Mouse (Mus musculus) spleen, adult 2 months (tissue): ENCODE measurements around the gene Lrrc10b. TPM values are rescaled to one million over a fixed set of nuclear protein-coding genes. Genes with fewer than 3 reads are reported as not detected.

Source experiments
- DNase-seq, 2 experiments: peaks; one replicate each; pipeline versions ENCODE4 v3.0.0 to v3.0.0-alpha.2; 2012 to 2021; ENCODE audit warnings: low spot score in 2 of 2, low read depth in 1 of 2
- H3K27ac ChIP-seq: fragments of 200-500 bp; 2 replicates; pipeline ENCODE4 v1.5.1; 2012; ENCODE audit warnings: low read length, inconsistent platforms; ENCODE audit not compliant: insufficient read depth
- H3K27me3 ChIP-seq: fragments of 200-500 bp; 2 replicates; pipeline ENCODE4 v1.6.1; 2012; ENCODE audit warnings: mild to moderate bottlenecking, moderate library complexity, low read length, inconsistent platforms; ENCODE audit not compliant: control insufficient read depth, insufficient read depth
- H3K36me3 ChIP-seq: fragments of 200-500 bp; 2 replicates; pipeline ENCODE4 v1.6.1; 2012; ENCODE audit warnings: mild to moderate bottlenecking, low read length, inconsistent platforms; ENCODE audit not compliant: control insufficient read depth, insufficient read depth
- H3K4me1 ChIP-seq: fragments of 200-500 bp; 2 replicates; pipeline ENCODE4 v1.6.1; 2011; ENCODE audit warnings: inconsistent platforms; ENCODE audit not compliant: control insufficient read depth, insufficient read depth, insufficient read length
- H3K4me3 ChIP-seq: fragments of 200-500 bp; 2 replicates; pipeline ENCODE4 v1.5.1; 2011; ENCODE audit warnings: mild to moderate bottlenecking, inconsistent platforms; ENCODE audit not compliant: insufficient read depth, insufficient read length; ENCODE audit errors: extremely low read depth
- CTCF ChIP-seq: fragments of 200-500 bp; IDR thresholded peaks from 2 replicates; pipeline ENCODE4 v1.5.1; 2011; ENCODE audit warnings: mild to moderate bottlenecking, inconsistent platforms; ENCODE audit not compliant: insufficient read depth, insufficient read length, insufficient replicate concordance; ENCODE audit errors: extremely low read depth
- POLR2A ChIP-seq: fragments of 200-500 bp; IDR thresholded peaks from 2 replicates; pipeline ENCODE4 v1.6.1; 2011; ENCODE audit warnings: low read depth, low read length, inconsistent platforms
- WGBS: fragments of 180-500 bp; shearing (Covaris S2); methylation state at CpG from one replicate; pipeline ENCODE4 v1.1.7; 2018; 5-methylcytosine and 5-hydroxymethylcytosine counted together
- polyA plus RNA-seq: library from polyadenylated mRNA; depleted of rRNA; stranded (reverse); fragments of >200 nt; gene quantifications from 2 replicates; pipeline ENCODE4 v1.2.3, GENCODE M21; 2012; rRNA removed

Lrrc10b gene
- 0.11 and 0.16 TPM in 2 replicates for polyA plus RNA-seq

GRCm38 (mm10) chr19:10456752-10457483 is at the start of gene Lrrc10b:
Gene Lrrc10b (minus strand): TSS chr19:10457473.
- no peak within 1 kb of the TSS for H3K27ac ChIP-seq
- H3K4me1 ChIP-seq, result peaks cover 9% of the 10 kb centered on the region; the same call in 1 of the 2 replicates
- peak within 1 kb of the TSS; percentile 37; the same call in 1 of the 2 replicates for H3K4me3 ChIP-seq
- 2% methylated on average over 92 of the region's 96 CpGs for WGBS
- peak; percentile 10 to 12 for DNase-seq
- TF ChIP-seq CTCF (no peak), POLR2A (no peak)
- no peaks in the 10 kb centered on the region for H3K36me3 ChIP-seq
- peaks cover 16% of the 10 kb centered on the region for H3K27me3 ChIP-seq

- H3K4me1 ChIP-seq, result no peaks in the 10 kb centered on the region
- H3K27me3 ChIP-seq, result no peaks in the 10 kb centered on the region
- no peak for TF ChIP-seq POLR2A
- TF ChIP-seq CTCF, result peak; percentile 71; the same call in 1 of the 2 replicates
- 27% methylated on average over 4 of the region's 4 CpGs for WGBS
- peaks cover 29% of the 10 kb centered on the region for H3K36me3 ChIP-seq
- DNase-seq, result peak in 1 of 2 experiments; percentile 30
- no peak overlapping the region for H3K4me3 ChIP-seq
- H3K27ac ChIP-seq, result no peak overlapping the region
These were observed 45.3 kb upstream of the Lrrc10b start for GRCm38 (mm10) chr19:10502571-10502970.

GRCm38 (mm10) chr19:10500581-10500980 is 43.3 kb upstream of the Lrrc10b start:
- 95% methylated on average over 8 of the region's 8 CpGs for WGBS
- Histone ChIP-seq H3K4me1 (no peaks in the 10 kb centered on the region), H3K27me3 (no peaks in the 10 kb centered on the region), H3K36me3 (peaks cover 26% of the 10 kb centered on the region), H3K27ac (no peak overlapping the region), H3K4me3 (no peak overlapping the region)
- no peak for DNase-seq
- TF ChIP-seq CTCF, result no peak

GRCm38 (mm10) chr19:10497512-10498160 is 40.4 kb upstream of the Lrrc10b start:
- TF ChIP-seq CTCF, result no peak
- no peak for TF ChIP-seq POLR2A
- Histone ChIP-seq H3K27ac (no peak overlapping the region), H3K4me1 (no peaks in the 10 kb centered on the region), H3K4me3 (no peak overlapping the region), H3K36me3 (peaks cover 22% of the 10 kb centered on the region), H3K27me3 (no peaks in the 10 kb centered on the region)
- WGBS, result 32% methylated on average over 8 of the region's 8 CpGs
- DNase-seq, result no peak

GRCm38 (mm10) chr19:10496976-10497375 is 39.7 kb upstream of the Lrrc10b start:
- H3K27me3 ChIP-seq, result no peaks in the 10 kb centered on the region
- peaks cover 22% of the 10 kb centered on the region for H3K36me3 ChIP-seq
- no peaks in the 10 kb centered on the region for H3K4me1 ChIP-seq
- DNase-seq, result no peak
- 83% methylated on average over 2 of the region's 2 CpGs for WGBS
- no peak overlapping the region for H3K4me3 ChIP-seq
- no peak overlapping the region for H3K27ac ChIP-seq
- TF ChIP-seq POLR2A (no peak), CTCF (no peak)

GRCm38 (mm10) chr19:10495670-10496069 is 38.4 kb upstream of the Lrrc10b start:
- peaks cover 12% of the 10 kb centered on the region for H3K36me3 ChIP-seq
- H3K27ac ChIP-seq, result no peak overlapping the region
- WGBS, result 97% methylated on average over 1 of the region's 1 CpGs
- H3K27me3 ChIP-seq, result no peaks in the 10 kb centered on the region
- no peaks in the 10 kb centered on the region for H3K4me1 ChIP-seq
- no peak for DNase-seq
- TF ChIP-seq POLR2A (no peak), CTCF (no peak)
- no peak overlapping the region for H3K4me3 ChIP-seq

GRCm38 (mm10) chr19:10486264-10486738 is 29.0 kb upstream of the Lrrc10b start:
- peak; percentile 19 to 20 for DNase-seq
- no peak for TF ChIP-seq POLR2A
- peak; percentile 67; the same call in 1 of the 2 replicates for TF ChIP-seq CTCF
- Histone ChIP-seq H3K27ac (no peak overlapping the region), H3K4me3 (no peak overlapping the region), H3K27me3 (no peaks in the 10 kb centered on the region), H3K36me3 (no peaks in the 10 kb centered on the region), H3K4me1 (no peaks in the 10 kb centered on the region)
- 27% methylated on average over 9 of the region's 9 CpGs for WGBS
